Comparison of ENCODE assay signal across 9 mouse cellular contexts in genomic region chr19:47178431-47179271, GRCm38 (mm10). TPM values are rescaled to one million over a fixed set of nuclear protein-coding genes. Genes with fewer than 3 reads are reported as not detected.
A peak's percentile ranks its signal among the peaks of the same experiment; 100 is the strongest.
DNase-seq lines count a peak whose midpoint lies in the region; ATAC-seq and TF ChIP-seq lines count a peak whose summit lies in the region.
"Had no signal": no experiment of that assay in that cellular context is flagged by ENCODE, and none has a peak within 500 bp of the region (broad histone marks: within the 10 kb centered on the region; RNA-seq: fewer than 3 reads in every experiment).

Gene Neurl1a (plus strand): TSS chr19:47178820.

- no peaks in the 10 kb centered on the region for H3K36me3 ChIP-seq in kidney, embryonic 14.5 days (ENCODE audit: control insufficient read depth, insufficient read depth, low read length)
- H3K36me3 ChIP-seq in kidney, postnatal 0 days (ENCODE audit: insufficient read depth, low read length), result no peaks in the 10 kb centered on the region
- no peaks in the 10 kb centered on the region for H3K36me3 ChIP-seq in liver, embryonic 11.5 days (ENCODE audit: control insufficient read depth, insufficient read depth, low read length)
- no peaks in the 10 kb centered on the region for H3K36me3 ChIP-seq in neural tube, embryonic 11.5 days (ENCODE audit: control insufficient read depth, insufficient read depth, low read length)
- H3K36me3 ChIP-seq: G1E had no signal

- no peak within 1 kb of the TSS for H3K27ac ChIP-seq in kidney, embryonic 14.5 days (ENCODE audit: low read depth, low read length)
- no peak within 1 kb of the TSS for H3K27ac ChIP-seq in kidney, postnatal 0 days
- no peak within 1 kb of the TSS for H3K27ac ChIP-seq in liver, embryonic 11.5 days (ENCODE audit: low read depth, low read length)
- no peak within 1 kb of the TSS for H3K27ac ChIP-seq in neural tube, embryonic 11.5 days (ENCODE audit: low read depth, low read length)

- peak within 1 kb of the TSS; percentile 63 for H3K9ac ChIP-seq in kidney, embryonic 14.5 days (ENCODE audit: low read depth, low read length)
- H3K9ac ChIP-seq in kidney, postnatal 0 days (ENCODE audit: low read depth, low read length), result peak within 1 kb of the TSS; percentile 65
- peak within 1 kb of the TSS; percentile 30; the same call in 1 of the 2 replicates for H3K9ac ChIP-seq in liver, embryonic 11.5 days (ENCODE audit: low read depth, low read length)
- peak within 1 kb of the TSS; percentile 61 for H3K9ac ChIP-seq in neural tube, embryonic 11.5 days (ENCODE audit: low read length)

- ATAC-seq in kidney, embryonic 14.5 days (ENCODE audit: low FRiP score, low TSS enrichment), result peak; percentile 63
- ATAC-seq in kidney, postnatal 0 days (replicated peaks; ENCODE audit: low FRiP score, low read depth), result peak; percentile 58
- no peak; the same call in 1 of the 2 replicates for ATAC-seq in liver, embryonic 11.5 days (replicated peaks; ENCODE audit: low FRiP score)
- ATAC-seq in neural tube, embryonic 11.5 days (ENCODE audit: insufficient read depth, low FRiP score, low TSS enrichment), result peak; percentile 63

- H3K4me3 ChIP-seq in kidney, embryonic 14.5 days (ENCODE audit: low read length), result peak within 1 kb of the TSS; percentile 69
- peak within 1 kb of the TSS; percentile 70 for H3K4me3 ChIP-seq in kidney, postnatal 0 days (replicated peaks; ENCODE audit: low read depth, low read length)
- peak within 1 kb of the TSS; percentile 66 for H3K4me3 ChIP-seq in liver, embryonic 11.5 days (ENCODE audit: low read depth, low read length)
- peak within 1 kb of the TSS; percentile 69 for H3K4me3 ChIP-seq in neural tube, embryonic 11.5 days (ENCODE audit: low read depth, low read length)

- under 1% methylated on average over 66 of the region's 98 CpGs for WGBS in kidney, embryonic 14.5 days
- WGBS in kidney, postnatal 0 days, result under 1% methylated on average over 87 of the region's 98 CpGs
- WGBS in liver, embryonic 11.5 days, result under 1% methylated on average over 97 of the region's 98 CpGs
- under 1% methylated on average over 88 of the region's 98 CpGs for WGBS in neural tube, embryonic 11.5 days

- no peak for DNase-seq in kidney, adult 11 months
- peak; percentile 51 for DNase-seq in embryo, embryonic 11.5 days (ENCODE audit: low read depth, low spot score)
- DNase-seq in gastrocnemius, postnatal 4 days (ENCODE audit: low spot score in 2 of 2), result peak in 1 of 2 experiments; percentile 52
- peak; percentile 60 for DNase-seq in kidney, postnatal 0 days (ENCODE audit: low spot score)
- DNase-seq in liver, embryonic 11.5 days (ENCODE audit: low spot score), result peak; percentile 57
- peak; percentile 73 for DNase-seq in neural tube, embryonic 11.5 days (ENCODE audit: low spot score)
- peak; percentile 40 for DNase-seq in thymus, postnatal 14 days

- peaks cover 10% of the 10 kb centered on the region; the same call in 1 of the 2 replicates for H3K4me1 ChIP-seq in kidney, embryonic 14.5 days (ENCODE audit: control insufficient read depth, insufficient read depth, low read length)
- H3K4me1 ChIP-seq in kidney, postnatal 0 days (replicated peaks; ENCODE audit: insufficient read depth, low read length), result peaks cover 5% of the 10 kb centered on the region; the same call in 1 of the 2 replicates
- no peaks in the 10 kb centered on the region for H3K4me1 ChIP-seq in liver, embryonic 11.5 days (replicated peaks; ENCODE audit: control insufficient read depth, insufficient read depth, low read length)
- peaks cover 13% of the 10 kb centered on the region; the same call in 1 of the 2 replicates for H3K4me1 ChIP-seq in neural tube, embryonic 11.5 days (ENCODE audit: control insufficient read depth, insufficient read depth, low read length)

- peaks cover 6% of the 10 kb centered on the region; the same call in 1 of the 2 replicates for H3K9me3 ChIP-seq in kidney, embryonic 14.5 days (ENCODE audit: control insufficient read depth, low read length)
- no peaks in the 10 kb centered on the region for H3K9me3 ChIP-seq in kidney, postnatal 0 days (replicated peaks; ENCODE audit: low read length)
- H3K9me3 ChIP-seq in liver, embryonic 11.5 days (ENCODE audit: control insufficient read depth, low read length), result 0 out of 2 replicates have a peak, but pooled peaks cover 4% of the 10 kb centered on the region
- no peaks in the 10 kb centered on the region for H3K9me3 ChIP-seq in neural tube, embryonic 11.5 days (ENCODE audit: control insufficient read depth, low read length)

- H3K27me3 ChIP-seq in kidney, embryonic 14.5 days (ENCODE audit: control insufficient read depth, insufficient read depth, low read length), result peaks cover 27% of the 10 kb centered on the region; the same call in 1 of the 2 replicates
- peaks cover 9% of the 10 kb centered on the region for H3K27me3 ChIP-seq in kidney, postnatal 0 days (ENCODE audit: insufficient read depth, low read length)
- H3K27me3 ChIP-seq in liver, embryonic 11.5 days (replicated peaks; ENCODE audit: control insufficient read depth, insufficient read depth, low read length), result peaks cover 43% of the 10 kb centered on the region
- peaks cover 31% of the 10 kb centered on the region for H3K27me3 ChIP-seq in neural tube, embryonic 11.5 days (ENCODE audit: control insufficient read depth, insufficient read depth, low read length)

- TF ChIP-seq CTCF in kidney, postnatal 0 days (IDR thresholded peaks at IDR 0.05; ENCODE audit: low read depth), result no peak

- peak within 1 kb of the TSS; percentile 99 for H3K4me2 ChIP-seq in kidney, embryonic 14.5 days (replicated peaks; ENCODE audit: low read depth, low read length)
- peak within 1 kb of the TSS; percentile 100 for H3K4me2 ChIP-seq in kidney, postnatal 0 days (ENCODE audit: low read length)
- peak within 1 kb of the TSS; percentile 94 for H3K4me2 ChIP-seq in liver, embryonic 11.5 days
- peak within 1 kb of the TSS; percentile 100 for H3K4me2 ChIP-seq in neural tube, embryonic 11.5 days (ENCODE audit: low read depth)

RNA-seq across cellular contexts. Expression of gene Neurl1a, which starts in this region (rescaled TPM):
- polyA plus RNA-seq in kidney, embryonic 14.5 days (2014; fragmentation: Nextera tagmentation; extraction: Ambion mirVana), result 4.7 and 5.9 TPM in 2 replicates
- 10 to 100 TPM; 30.8 to 33.0 TPM for total RNA-seq in gastrocnemius, postnatal 4 days (2021)
- polyA plus RNA-seq in kidney, postnatal 0 days (2015; fragmentation: Nextera tagmentation; extraction: Ambion mirVana), result 2.2 and 2.7 TPM in 2 replicates
- polyA plus RNA-seq in liver, embryonic 11.5 days (2014; fragmentation: Nextera tagmentation; extraction: Ambion mirVana), result 4.5 and 4.6 TPM in 2 replicates
- 4.7 and 5.0 TPM in 2 replicates for polyA plus RNA-seq in neural tube, embryonic 11.5 days (2014; fragmentation: Nextera tagmentation; extraction: Ambion mirVana)
- polyA plus RNA-seq: G1E had no signal
